25 mouse cellular contexts compared by ENCODE assay signal in the genomic region with DNA sequence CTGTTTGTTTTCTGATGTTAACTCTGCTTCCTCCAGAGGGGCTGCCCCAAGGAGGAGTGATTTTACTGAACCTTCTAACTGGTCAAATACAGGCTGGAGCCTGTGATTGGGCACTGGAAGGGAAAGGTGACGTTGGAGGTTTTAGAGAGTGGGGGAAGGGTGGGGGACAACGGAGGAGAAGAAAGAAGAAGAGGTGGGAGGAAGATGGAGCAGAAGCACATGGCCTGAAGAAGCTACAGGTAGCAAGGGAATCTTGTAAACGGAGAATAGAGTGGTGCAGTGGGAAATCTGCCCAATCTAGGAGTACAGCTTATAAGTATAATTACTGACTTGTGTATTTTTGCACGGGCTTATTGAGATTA. TPM values are rescaled to one million over a fixed set of nuclear protein-coding genes. Genes with fewer than 3 reads are reported as not detected.
DNase-seq lines count a peak whose midpoint lies in the region; TF ChIP-seq lines count a peak whose summit lies in the region.
"Had no signal": no experiment of that assay in that cellular context is flagged by ENCODE, and none has a peak within 500 bp of the region (broad histone marks: within the 10 kb centered on the region; RNA-seq: fewer than 3 reads in every experiment).

No protein-coding gene starts in this region.

- H3K27ac ChIP-seq in embryonic fibroblast, embryonic 13.5 days (ENCODE audit: insufficient read depth, low read length) = peak overlapping the region; percentile 72
- H3K27ac ChIP-seq: embryonic facial prominence, embryonic 10.5 days; embryonic facial prominence, embryonic 13.5 days; forebrain, embryonic 10.5 days; heart, embryonic 15.5 days; hindbrain, embryonic 14.5 days; hindbrain, postnatal 0 days had no signal

- TF ChIP-seq CTCF in embryonic fibroblast, embryonic 13.5 days (IDR thresholded peaks at IDR 0.05; ENCODE audit: borderline replicate concordance, insufficient read depth, low read length) = no peak

- DNase-seq in heart, adult 11 months = peak; percentile 70
- DNase-seq in heart, adult 18-20 months = no peak
- DNase-seq in A20 (ENCODE audit: low read depth, low spot score) (peak; percentile 7), ES-CJ7 (ENCODE audit: low read depth, low spot score) (peak; percentile 52)
- DNase-seq in adrenal gland, adult (ENCODE audit: inconsistent age in 2 of 2, low spot score in 1 of 2) = no peak
- DNase-seq in adrenal gland, postnatal 25 days = no peak
- DNase-seq: adrenal gland, postnatal 10 days; cerebellum, adult 11 months; cerebellum, adult 2 months; cerebellum, adult 9-11 months; cerebellum, postnatal 25 days; forebrain, postnatal 0 days; gastrocnemius, postnatal 36 days; heart, postnatal 4 days; kidney, adult 18-20 months; kidney, adult 9 months had no signal

- no peak for TF ChIP-seq POLR2A in embryonic fibroblast, embryonic 13.5 days (IDR thresholded peaks at IDR 0.05; ENCODE audit: low read depth, low read length)

- no peak overlapping the region for H3K4me3 ChIP-seq in embryonic fibroblast, embryonic 13.5 days (ENCODE audit: insufficient read depth, low read length)
- H3K4me3 ChIP-seq: embryonic facial prominence, embryonic 10.5 days; embryonic facial prominence, embryonic 13.5 days; forebrain, embryonic 10.5 days; heart, embryonic 12.5 days; heart, embryonic 15.5 days had no signal

- peaks cover 11% of the 10 kb centered on the region for H3K4me1 ChIP-seq in embryonic fibroblast, embryonic 13.5 days (ENCODE audit: control insufficient read depth, insufficient read depth, low read length)
- H3K4me1 ChIP-seq: embryonic facial prominence, embryonic 10.5 days; forebrain, embryonic 10.5 days; heart, embryonic 12.5 days; heart, embryonic 15.5 days had no signal

RNA-seq across cellular contexts. Expression of a gene that starts 20.5 kb away (rescaled TPM):
- total RNA-seq in heart, adult 18-20 months (2021) = 1 to 10 TPM; 1.7 to 2.8 TPM
- polyA plus RNA-seq in embryonic fibroblast, embryonic 13.5 days (2011; ENCODE audit: insufficient read length, low read depth, missing spikeins) = 28.3 and 28.6 TPM in 2 replicates
- total RNA-seq in adrenal gland, postnatal 25 days (2021) = 7.4 and 8.0 TPM in 2 replicates

RNA-seq across cellular contexts. Expression of a gene that starts 29.6 kb away (rescaled TPM):
- 10 to 100 TPM in 1 of 2 experiments, 1 to 10 TPM in 1; 7.8 to 10.4 TPM for total RNA-seq in heart, adult 18-20 months (2021)
- polyA plus RNA-seq in embryonic fibroblast, embryonic 13.5 days (2011; ENCODE audit: insufficient read length, low read depth, missing spikeins) = 77.8 and 107 TPM in 2 replicates
- total RNA-seq in adrenal gland, postnatal 25 days (2021) = 11.0 and 17.6 TPM in 2 replicates
- polyA plus RNA-seq: G1E had no signal

Comparison
In these comparisons a context has a peak if more than half of its experiments do, and no peak if none do; other contexts are left out.
1. DNase-seq: peak in heart, adult 11 months (single experiment), A20 (single experiment) and ES-CJ7 (single experiment); none in heart, adult 18-20 months (0 of 2), adrenal gland, adult (0 of 2) and adrenal gland, postnatal 25 days (single experiment).